Mouse (Mus musculus): ENCODE data around the gene Polr2g.
A peak's percentile ranks its signal among the peaks of the same experiment; 100 is the strongest.

Gene Polr2g

GRCm38 (mm10) chr19:8818301-8818798 is 20.0 kb upstream of the Polr2g start:
- DNase-seq (ENCODE audit: extremely low read depth, low read depth), result no peak

- DNase-seq (ENCODE audit: extremely low read depth, low read depth), result no peak
Observed at GRCm38 (mm10) chr19:8817001-8817400, 18.6 kb upstream of the Polr2g start.

GRCm38 (mm10) chr19:8815812-8816211 is 17.4 kb upstream of the Polr2g start:
- no peak for DNase-seq (ENCODE audit: extremely low read depth, low read depth)

- no peak for DNase-seq (ENCODE audit: extremely low read depth, low read depth)
Observed at GRCm38 (mm10) chr19:8806810-8807209, 8.4 kb upstream of the Polr2g start.

GRCm38 (mm10) chr19:8803879-8804660 is 5.7 kb upstream of the Polr2g start:
- no peak for DNase-seq (ENCODE audit: extremely low read depth, low read depth)

- DNase-seq (ENCODE audit: extremely low read depth, low read depth), result no peak
Observed at GRCm38 (mm10) chr19:8803204-8803780, 4.9 kb upstream of the Polr2g start.

- DNase-seq (ENCODE audit: extremely low read depth, low read depth), result peak; percentile 99
Observed at GRCm38 (mm10) chr19:8802130-8802821, 3.9 kb upstream of the Polr2g start, which contains the start of gene Zbtb3. TSS of gene Zbtb3 (plus strand) at chr19:8802555.

GRCm38 (mm10) chr19:8798947-8799315 is 554 bp upstream of the Polr2g start:
- no peak for DNase-seq (ENCODE audit: extremely low read depth, low read depth)

GRCm38 (mm10) chr19:8790171-8790570 is 8.2 kb downstream of the Polr2g start:
- no peak for DNase-seq (ENCODE audit: extremely low read depth, low read depth)

GRCm38 (mm10) chr19:8789171-8789570 is 9.2 kb downstream of the Polr2g start:
- no peak for DNase-seq (ENCODE audit: extremely low read depth, low read depth)

GRCm38 (mm10) chr19:8788521-8788920 is 9.9 kb downstream of the Polr2g start:
- no peak for DNase-seq (ENCODE audit: extremely low read depth, low read depth)

- DNase-seq (ENCODE audit: extremely low read depth, low read depth), result peak; percentile 96
Observed at GRCm38 (mm10) chr19:8786008-8786781, 12.2 kb downstream of the Polr2g start, which contains the start of gene Taf6l. TSS of gene Taf6l (minus strand) at chr19:8786417.

GRCm38 (mm10) chr19:8774951-8775421 is 23.4 kb downstream of the Polr2g start:
- no peak for DNase-seq (ENCODE audit: extremely low read depth, low read depth)

GRCm38 (mm10) chr19:8774086-8774835 is 24.1 kb downstream of the Polr2g start, which contains the start of gene Tmem179b:
TSS of gene Tmem179b (minus strand) at chr19:8774467.
- peak; percentile 81 for DNase-seq (ENCODE audit: extremely low read depth, low read depth)

GRCm38 (mm10) chr19:8773409-8773808 is 25.0 kb downstream of the Polr2g start:
- no peak for DNase-seq (ENCODE audit: extremely low read depth, low read depth)

GRCm38 (mm10) chr19:8772996-8773395 is 25.4 kb downstream of the Polr2g start:
- peak; percentile 84 for DNase-seq (ENCODE audit: extremely low read depth, low read depth)

GRCm38 (mm10) chr19:8770567-8771270 is 27.7 kb downstream of the Polr2g start, which contains the start of gene Tmem223:
TSS of gene Tmem223 (plus strand) at chr19:8770996.
- no peak for DNase-seq (ENCODE audit: extremely low read depth, low read depth)

- DNase-seq (ENCODE audit: extremely low read depth, low read depth), result no peak
Observed at GRCm38 (mm10) chr19:8765562-8765961, 32.8 kb downstream of the Polr2g start.

GRCm38 (mm10) chr19:8763276-8763675 is 35.1 kb downstream of the Polr2g start:
- DNase-seq (ENCODE audit: extremely low read depth, low read depth), result no peak

- DNase-seq (ENCODE audit: extremely low read depth, low read depth), result no peak
Observed at GRCm38 (mm10) chr19:8760757-8761156, 37.6 kb downstream of the Polr2g start.

All from MEL-GATA-1-ER (cell line).